Mouse (Mus musculus) bone marrow macrophage, adult 2 months (primary cell): ENCODE data around the gene Dhh. TPM values are rescaled to one million over a fixed set of nuclear protein-coding genes. Genes with fewer than 3 reads are reported as not detected.

ENCODE experiments used
- H3K27ac ChIP-seq: 2 replicates; pipeline ENCODE4 v1.5.1; 2012; ENCODE audit warnings: low read depth, low read length; ENCODE audit not compliant: insufficient read depth
- H3K4me1 ChIP-seq: 2 replicates; pipeline ENCODE4 v1.6.1; 2012; ENCODE audit warnings: low read length; ENCODE audit not compliant: control insufficient read depth, insufficient read depth
- H3K4me3 ChIP-seq: 2 replicates; pipeline ENCODE4 v1.5.1; 2012; ENCODE audit warnings: mild to moderate bottlenecking, low read length, moderate library complexity; ENCODE audit not compliant: insufficient read depth
- CTCF ChIP-seq: IDR thresholded peaks from 2 replicates; pipeline ENCODE4 v1.5.1; 2012; ENCODE audit warnings: low read depth, mild to moderate bottlenecking, low read length, moderate library complexity
- POLR2A ChIP-seq: IDR thresholded peaks from 2 replicates; pipeline ENCODE4 v1.6.1; 2012; ENCODE audit warnings: mild to moderate bottlenecking, low read depth, low read length, borderline replicate concordance
- polyA plus RNA-seq: library from polyadenylated mRNA; stranded (reverse); fragments of >200 nt; gene quantifications from 2 replicates; pipeline ENCODE4 v1.2.4, GENCODE M21; 2012; ENCODE audit not compliant: missing spikeins, insufficient read depth, insufficient read length

Gene Dhh
- polyA plus RNA-seq, 1 experiment: not detected

DNA sequence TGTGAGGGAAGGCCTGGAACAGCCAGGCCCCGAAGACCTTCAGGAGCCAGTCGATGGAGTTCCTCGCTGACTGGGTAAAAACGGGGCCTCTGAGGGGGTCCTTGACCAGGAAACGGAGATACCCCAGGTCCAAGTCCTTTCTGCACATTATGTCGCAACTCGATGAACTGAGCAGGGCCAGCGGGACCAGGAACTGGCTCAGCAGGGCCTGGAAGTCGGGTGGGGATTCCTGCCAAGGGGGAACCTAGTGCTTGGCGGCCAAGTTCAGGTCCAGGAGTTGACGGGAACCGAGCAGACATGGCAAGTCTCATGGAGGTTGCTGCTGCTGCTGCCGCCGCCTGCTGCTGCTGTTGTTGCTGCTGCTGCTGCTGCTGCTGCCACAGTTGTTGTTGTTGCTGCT, 47.7 kb downstream of the Dhh start:
- TF ChIP-seq POLR2A (no peak), CTCF (no peak)
- Histone ChIP-seq H3K27ac (no peak overlapping the region), H3K4me1 (no peaks in the 10 kb centered on the region), H3K4me3 (no peak overlapping the region)

DNA sequence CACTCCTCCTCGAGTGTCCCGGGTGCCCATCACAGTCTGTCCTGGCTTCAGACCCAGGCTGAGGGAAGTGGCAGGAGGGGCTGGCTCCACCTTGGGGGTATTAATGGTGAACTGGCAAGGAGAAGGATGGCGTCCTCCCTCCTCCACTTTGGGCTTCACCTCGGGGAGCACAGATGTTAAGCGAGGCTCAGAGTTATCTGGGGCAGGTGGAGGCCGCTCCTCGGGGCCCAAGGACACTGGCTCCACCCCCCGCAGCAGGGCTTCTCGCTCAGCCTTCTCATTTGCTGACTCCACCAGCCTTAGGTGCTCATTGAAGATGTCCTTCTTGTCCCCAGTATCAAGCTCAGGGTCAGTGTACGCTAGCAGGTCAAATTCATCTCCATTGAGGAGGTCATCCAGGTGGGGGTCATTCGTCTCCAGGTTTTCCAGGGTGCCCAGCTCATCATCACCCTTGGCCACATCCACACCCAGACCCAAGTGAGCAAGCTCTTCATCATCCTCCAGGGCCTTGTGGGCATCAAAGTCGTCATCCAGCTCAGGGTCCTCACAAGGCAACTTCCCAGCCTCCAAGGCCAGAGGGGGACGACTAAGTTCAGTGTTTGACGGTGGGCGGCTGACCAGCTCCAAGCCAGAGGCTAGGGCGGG, 48.3 kb downstream of the Dhh start:
- Histone ChIP-seq H3K4me3 (no peak overlapping the region), H3K27ac (no peak overlapping the region), H3K4me1 (no peaks in the 10 kb centered on the region)
- no peak for TF ChIP-seq CTCF
- TF ChIP-seq POLR2A: no peak

DNA sequence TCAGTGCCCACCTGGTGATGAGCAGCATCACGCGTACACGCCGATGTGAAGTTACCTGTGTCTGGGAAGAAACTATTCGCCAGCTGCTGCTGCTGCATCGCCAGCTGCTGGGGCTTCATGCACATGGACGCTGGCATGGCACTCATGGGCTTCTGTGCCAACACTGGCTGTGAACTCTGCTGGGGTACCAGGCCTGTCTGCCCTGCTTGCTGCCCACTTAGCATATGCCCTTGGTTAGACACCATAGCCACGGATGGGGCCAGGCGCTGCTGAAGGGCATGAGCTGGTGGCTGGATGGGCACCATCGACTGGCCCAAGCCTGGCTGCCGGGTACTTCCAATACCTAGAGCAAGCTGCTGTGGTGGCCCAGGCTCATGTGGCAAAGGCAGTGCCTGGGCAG, 49.2 kb downstream of the Dhh start:
- no peak for TF ChIP-seq POLR2A
- TF ChIP-seq CTCF: no peak

DNA sequence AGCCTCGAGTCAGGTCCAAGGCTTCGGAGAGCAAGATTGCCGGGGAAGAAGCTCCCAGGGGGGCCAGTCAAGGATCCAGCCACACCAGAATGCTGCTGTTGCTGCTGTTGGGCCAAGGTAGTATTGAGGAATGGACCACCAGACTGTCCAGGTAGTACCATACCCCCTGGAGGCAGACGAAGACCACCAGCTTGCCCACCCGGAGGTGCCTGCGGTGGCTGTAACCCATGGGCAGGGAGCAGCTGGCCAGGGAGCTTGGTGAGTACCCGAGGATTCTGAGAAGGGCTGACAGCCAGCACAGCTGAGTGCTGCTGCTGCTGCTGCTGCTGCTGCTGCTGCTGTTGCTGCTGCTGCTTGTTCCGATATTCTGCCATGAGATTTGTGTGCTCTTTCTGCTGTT, 52.2 kb downstream of the Dhh start:
- TF ChIP-seq POLR2A (no peak), CTCF (no peak)
- Histone ChIP-seq H3K27ac (no peak overlapping the region), H3K4me1 (no peaks in the 10 kb centered on the region), H3K4me3 (no peak overlapping the region)

More for the DNA sequence above, 49.2 kb downstream of the Dhh start:
- Histone ChIP-seq H3K4me1 (no peaks in the 10 kb centered on the region), H3K27ac (no peak overlapping the region), H3K4me3 (no peak overlapping the region)

DNA sequence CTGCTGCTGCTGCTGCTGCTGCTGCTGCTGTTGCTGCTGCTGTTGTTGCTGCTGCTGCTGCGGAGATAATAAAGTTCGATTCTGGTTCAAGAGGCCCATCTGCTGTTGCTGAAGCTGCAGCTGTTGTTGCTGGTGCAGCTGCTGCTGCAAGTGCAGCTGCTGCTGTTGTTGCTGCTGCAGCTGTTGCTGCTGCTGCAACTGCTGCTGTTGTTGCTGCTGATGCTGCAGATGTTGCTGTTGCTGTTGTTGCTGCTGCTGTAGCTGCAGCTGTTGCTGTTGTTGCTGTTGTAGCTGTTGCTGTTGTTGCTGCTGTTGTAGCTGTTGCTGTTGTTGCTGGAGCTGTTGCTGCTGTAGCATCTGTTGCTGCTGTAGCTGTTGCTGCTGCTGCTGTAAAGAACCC, 53.2 kb downstream of the Dhh start:
- Histone ChIP-seq H3K4me1 (no peaks in the 10 kb centered on the region), H3K27ac (no peak overlapping the region), H3K4me3 (no peak overlapping the region)
- TF ChIP-seq POLR2A: no peak

DNA sequence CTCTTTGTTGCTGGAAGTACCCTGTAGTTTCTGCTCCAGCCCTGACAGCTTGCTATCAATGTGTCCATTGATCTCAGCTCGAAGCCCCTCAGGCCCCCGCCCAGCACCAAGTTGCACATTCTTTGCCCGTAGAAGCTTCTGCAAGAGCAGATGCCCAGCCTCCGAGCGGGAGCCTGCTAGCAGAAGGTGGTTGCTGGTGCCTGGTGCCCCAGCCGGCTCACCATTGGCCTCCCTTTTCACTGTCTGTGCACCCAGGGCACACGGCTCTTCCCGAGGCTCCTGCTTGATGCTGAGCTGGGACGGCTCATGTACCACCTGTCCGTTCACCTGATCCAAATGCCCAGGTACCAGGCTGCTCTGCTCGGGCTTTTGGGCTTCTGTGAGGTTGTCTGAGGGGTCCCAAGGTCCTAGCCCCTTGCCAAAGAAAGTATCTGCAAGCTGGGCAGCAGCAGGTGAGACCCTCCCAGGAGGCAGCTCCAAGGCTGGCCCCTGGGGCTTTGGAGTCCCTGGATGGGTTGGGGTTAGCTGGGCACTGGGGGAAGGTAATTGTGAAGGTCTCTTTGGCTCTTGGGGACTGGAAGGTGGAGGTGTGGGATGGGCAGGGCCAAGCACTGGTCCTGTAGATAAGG, 54.6 kb downstream of the Dhh start:
- Histone ChIP-seq H3K4me3 (no peak overlapping the region), H3K27ac (no peak overlapping the region), H3K4me1 (no peaks in the 10 kb centered on the region)
- TF ChIP-seq POLR2A (no peak), CTCF (no peak)

Other genes with a start within 250 kb of the Dhh start
- 83.1 and 84.9 TPM in 2 replicates for gene Ddx23, start 235.6 kb downstream of the Dhh start, polyA plus RNA-seq
- 1.1 TPM in 2 replicates for gene Rnd1, start 221.1 kb downstream of the Dhh start, polyA plus RNA-seq
- gene Ccdc65, start 190.3 kb downstream of the Dhh start, polyA plus RNA-seq: not detected in 2 replicates
- 0.93 TPM in 1 of 2 replicates, not detected in the other for gene Fkbp11, start 170.3 kb downstream of the Dhh start, polyA plus RNA-seq
- gene Arf3, start 135.3 kb downstream of the Dhh start, polyA plus RNA-seq: 93.8 and 103 TPM in 2 replicates
- not detected in 2 replicates for gene Wnt10b, start 120.4 kb downstream of the Dhh start, polyA plus RNA-seq
- not detected in 2 replicates for gene Wnt1, start 108.7 kb downstream of the Dhh start, polyA plus RNA-seq
- gene Ddn, start 89.0 kb downstream of the Dhh start, polyA plus RNA-seq: not detected in 2 replicates
- 82.3 and 86.6 TPM in 2 replicates for gene Prkag1, start 67.0 kb downstream of the Dhh start, polyA plus RNA-seq
- 69.1 and 75.3 TPM in 2 replicates for gene Kmt2d, start 27.3 kb downstream of the Dhh start, polyA plus RNA-seq
- 9.8 and 11.8 TPM in 2 replicates for gene Rhebl1, start 4.0 kb downstream of the Dhh start, polyA plus RNA-seq
- gene Lmbr1l, start 19.7 kb upstream of the Dhh start, polyA plus RNA-seq: 22.0 and 25.7 TPM in 2 replicates
- 872 and 1,013 TPM in 2 replicates for gene Tuba1b, start 36.0 kb upstream of the Dhh start, polyA plus RNA-seq
- gene Gm49450, start 55.0 kb upstream of the Dhh start, polyA plus RNA-seq: not detected in 2 replicates
- gene Tuba1a, start 55.2 kb upstream of the Dhh start, polyA plus RNA-seq: 36.4 and 43.3 TPM in 2 replicates
- gene Tuba1c, start 131.4 kb upstream of the Dhh start, polyA plus RNA-seq: 134 and 173 TPM in 2 replicates
- not detected in 2 replicates for gene Prph, start 156.6 kb upstream of the Dhh start, polyA plus RNA-seq
- 15.6 and 18.3 TPM in 2 replicates for gene Troap, start 176.0 kb upstream of the Dhh start, polyA plus RNA-seq
- gene C1ql4, start 189.3 kb upstream of the Dhh start, polyA plus RNA-seq: not detected in 2 replicates
- not detected in 2 replicates for gene Dnajc22, start 194.6 kb upstream of the Dhh start, polyA plus RNA-seq
- gene Spats2, start 227.4 kb upstream of the Dhh start, polyA plus RNA-seq: 5.9 and 7.3 TPM in 2 replicates